Mouse (Mus musculus) 3T3-L1 (cell line): ENCODE data around the gene Kif1c.
A peak's percentile ranks its signal among the peaks of the same experiment; 100 is the strongest.

ENCODE experiments used
- DNase-seq: peaks from one replicate; pipeline ENCODE4 v3.0.0-alpha.2; 2015; ENCODE audit warnings: low read depth, low spot score

Kif1c gene

DNA sequence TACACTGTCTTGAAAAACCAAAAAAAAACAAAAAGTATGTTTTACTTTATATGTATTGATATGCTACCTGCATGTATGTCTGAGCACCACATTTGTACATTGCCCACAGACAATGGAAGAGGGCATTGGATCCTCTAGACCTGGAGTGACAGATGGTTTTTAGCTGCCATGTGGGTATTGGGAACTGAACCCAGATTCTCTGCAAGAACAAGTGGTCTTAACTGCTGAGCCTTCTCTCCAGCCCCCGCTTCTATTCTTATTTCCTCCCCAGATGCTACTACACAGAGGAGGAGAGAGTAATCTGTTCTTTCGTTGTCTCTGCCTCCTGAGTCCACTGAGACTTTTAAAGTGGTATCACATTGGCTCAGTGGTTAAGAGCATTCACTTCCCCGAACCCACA is 6.8 kb upstream of the Kif1c start:
- no peak for DNase-seq

GRCm38 (mm10) chr11:70697376-70697775 is 3.0 kb upstream of the Kif1c start:
- peak; percentile 34 for DNase-seq

DNA sequence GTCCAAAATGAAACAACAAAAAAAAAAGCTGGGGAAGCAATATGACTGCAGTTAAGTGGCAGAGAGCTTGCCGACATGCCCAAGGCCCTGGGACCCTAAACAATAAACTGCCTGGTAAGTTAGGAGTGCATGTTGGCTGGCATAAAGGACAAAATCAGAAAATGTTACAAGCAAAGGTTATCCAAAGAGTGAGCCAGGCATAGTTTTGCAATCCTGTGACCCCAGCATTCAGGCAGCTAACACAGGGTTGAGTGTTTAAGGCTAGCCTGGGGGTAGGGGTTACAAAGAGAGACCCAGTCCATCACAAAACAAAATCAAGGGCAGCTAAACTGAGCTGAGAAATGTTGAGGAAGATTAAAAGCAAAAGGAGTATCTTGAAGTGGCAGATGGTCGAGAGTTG is 1.3 kb upstream of the Kif1c start:
- no peak for DNase-seq

DNA sequence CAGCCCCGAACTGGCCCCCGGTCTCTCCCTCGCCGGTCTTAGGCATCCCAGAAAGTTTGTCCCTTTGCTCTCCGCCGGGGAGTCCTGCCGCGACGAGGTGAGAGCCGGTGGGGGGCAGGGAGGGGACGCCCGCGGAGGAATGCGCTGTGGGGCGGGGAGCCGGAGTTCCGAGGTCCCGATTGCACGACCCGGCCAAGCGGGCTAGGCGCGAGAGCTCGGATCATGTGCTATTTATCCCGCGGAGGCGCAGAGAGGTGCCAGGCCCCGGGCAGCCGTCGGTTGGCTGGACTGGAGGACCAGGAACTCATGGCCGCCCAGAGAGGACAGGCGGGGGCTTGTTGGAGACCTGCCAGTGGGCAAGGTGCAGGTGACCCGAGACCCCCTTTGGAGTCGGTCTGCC is 265 bp downstream of the Kif1c start:
- DNase-seq = peak; percentile 42

DNA sequence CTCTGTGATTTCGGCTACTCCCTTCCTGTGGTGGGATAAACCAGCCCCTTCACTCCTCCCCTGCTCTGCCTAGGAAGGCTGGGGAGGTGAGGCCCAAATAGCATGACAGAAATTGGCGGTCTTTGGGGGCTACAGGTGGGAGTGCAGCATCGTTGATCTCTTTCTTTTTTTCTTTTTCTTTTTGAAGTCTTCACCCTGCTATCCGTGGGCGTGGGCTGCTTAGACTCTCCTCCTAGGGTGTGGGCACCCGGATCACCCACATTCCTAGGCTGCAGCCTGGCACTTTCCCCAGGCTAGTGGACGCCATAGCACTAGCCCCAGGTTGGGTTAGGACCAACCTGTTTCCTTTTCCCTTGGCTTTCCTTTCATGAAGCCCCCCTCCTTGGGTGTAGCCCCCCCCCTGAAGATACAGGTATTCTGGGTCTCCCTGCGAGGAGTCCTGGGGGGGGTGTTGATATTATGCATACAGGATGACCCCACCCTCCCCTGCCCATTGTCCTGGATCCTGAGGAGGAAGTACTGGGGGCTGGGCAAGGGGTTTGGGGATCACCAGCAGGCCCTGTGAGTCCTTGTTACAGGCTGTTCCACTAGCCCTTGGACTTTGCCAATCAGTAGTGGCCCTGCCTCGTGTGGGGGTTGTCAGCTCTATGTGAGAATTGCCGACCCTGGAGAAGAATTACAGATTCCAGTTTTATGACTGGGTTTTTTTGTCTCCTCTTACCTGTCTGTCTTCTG is 1.0 kb downstream of the Kif1c start:
- peak; percentile 23 for DNase-seq

- no peak for DNase-seq
Observed at GRCm38 (mm10) chr11:70701984-70702733, 1.8 kb downstream of the Kif1c start.

DNA sequence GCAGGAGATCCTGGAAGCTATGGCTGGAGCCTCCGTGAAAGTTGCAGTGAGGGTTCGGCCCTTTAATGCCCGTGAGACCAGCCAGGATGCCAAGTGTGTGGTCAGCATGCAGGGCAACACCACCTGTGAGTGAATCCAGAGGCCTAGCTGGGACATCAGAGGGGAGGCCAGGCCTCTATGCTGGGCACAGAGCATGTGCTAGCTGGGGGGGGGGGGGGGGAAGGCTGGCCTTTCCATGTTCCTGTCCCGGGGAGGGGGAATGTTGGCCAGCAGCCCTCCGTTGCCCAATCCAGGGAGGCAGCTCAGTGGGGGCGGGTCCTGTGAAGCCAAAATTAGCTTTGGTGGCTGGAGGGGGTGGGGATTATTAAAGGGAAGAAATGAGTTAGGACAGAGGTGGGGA is 2.4 kb downstream of the Kif1c start:
- DNase-seq = no peak

DNA sequence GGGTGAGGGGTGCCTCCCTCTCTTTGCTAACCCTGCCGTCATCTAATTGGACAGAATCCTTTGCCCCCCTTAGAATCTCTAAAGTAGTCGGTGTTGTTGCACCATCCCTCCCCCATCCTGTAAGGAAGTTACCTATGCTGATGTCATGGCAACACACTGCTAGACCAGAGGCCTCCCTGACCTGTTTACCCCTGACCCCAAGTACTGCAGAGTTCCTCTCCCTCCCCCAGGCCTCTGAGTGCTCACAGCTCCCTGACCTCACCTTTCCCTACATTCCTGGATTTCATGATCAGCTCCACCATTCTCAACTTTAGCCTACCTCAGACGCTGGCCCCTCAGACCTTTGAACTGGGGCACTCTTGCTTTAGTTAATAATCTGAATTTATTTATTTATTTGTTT is 5.8 kb downstream of the Kif1c start:
- no peak for DNase-seq

- DNase-seq = no peak
Observed at GRCm38 (mm10) chr11:70711026-70711425, 10.7 kb downstream of the Kif1c start.

GRCm38 (mm10) chr11:70713222-70713621 is 12.9 kb downstream of the Kif1c start:
- DNase-seq = no peak

GRCm38 (mm10) chr11:70715832-70716231 is 15.5 kb downstream of the Kif1c start:
- DNase-seq = peak; percentile 81

GRCm38 (mm10) chr11:70718481-70718880 is 18.1 kb downstream of the Kif1c start:
- no peak for DNase-seq

GRCm38 (mm10) chr11:70720567-70720966 is 20.2 kb downstream of the Kif1c start:
- DNase-seq = no peak

DNA sequence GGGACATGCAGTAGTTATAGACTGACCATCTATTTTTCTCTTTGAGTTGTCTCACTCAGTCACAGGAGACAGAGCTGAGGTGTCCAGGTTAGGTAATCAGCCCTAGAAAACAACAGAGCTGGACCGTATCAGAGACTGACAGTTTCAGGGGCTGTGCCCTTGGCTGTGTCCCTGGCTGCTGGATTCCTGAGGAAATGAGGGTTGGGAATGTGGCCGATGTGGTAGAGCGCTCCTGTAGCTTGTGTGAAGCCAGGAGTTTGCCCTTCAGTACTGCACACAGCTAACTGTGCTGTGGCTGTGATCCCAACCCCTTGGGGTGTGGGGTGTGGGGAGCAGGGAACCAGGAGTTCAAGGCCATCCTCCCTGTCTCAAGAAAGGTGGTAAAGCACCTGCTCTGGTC is 20.7 kb downstream of the Kif1c start:
- DNase-seq = no peak

- DNase-seq = no peak
Observed at GRCm38 (mm10) chr11:70724706-70725105, 24.4 kb downstream of the Kif1c start.

GRCm38 (mm10) chr11:70726585-70726984 is 26.2 kb downstream of the Kif1c start:
- no peak for DNase-seq

- no peak for DNase-seq
Observed at GRCm38 (mm10) chr11:70727385-70727784, 27.0 kb downstream of the Kif1c start.

- no peak for DNase-seq
Observed at GRCm38 (mm10) chr11:70730427-70731038, 30.2 kb downstream of the Kif1c start.

DNA sequence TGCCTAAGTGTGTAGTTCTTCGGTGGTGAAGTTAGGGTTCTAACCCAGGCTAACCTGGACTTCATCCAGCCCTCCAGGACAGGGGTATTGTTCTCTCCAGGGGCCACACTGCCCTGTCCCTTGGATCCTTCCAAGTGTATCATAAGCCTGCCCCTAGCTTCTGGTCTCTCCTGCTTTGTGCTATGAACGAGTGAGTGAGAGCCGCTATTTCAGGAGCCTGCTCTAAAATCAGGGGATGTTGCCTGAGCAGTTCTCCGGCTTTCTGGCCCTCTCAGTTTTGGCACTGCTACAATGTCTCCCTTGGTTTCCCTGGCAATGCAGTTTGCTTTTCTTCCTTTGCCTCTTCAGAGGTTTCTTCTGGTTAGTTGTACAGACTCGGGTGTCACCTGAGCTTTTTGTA is 30.8 kb downstream of the Kif1c start:
- DNase-seq = no peak

DNA sequence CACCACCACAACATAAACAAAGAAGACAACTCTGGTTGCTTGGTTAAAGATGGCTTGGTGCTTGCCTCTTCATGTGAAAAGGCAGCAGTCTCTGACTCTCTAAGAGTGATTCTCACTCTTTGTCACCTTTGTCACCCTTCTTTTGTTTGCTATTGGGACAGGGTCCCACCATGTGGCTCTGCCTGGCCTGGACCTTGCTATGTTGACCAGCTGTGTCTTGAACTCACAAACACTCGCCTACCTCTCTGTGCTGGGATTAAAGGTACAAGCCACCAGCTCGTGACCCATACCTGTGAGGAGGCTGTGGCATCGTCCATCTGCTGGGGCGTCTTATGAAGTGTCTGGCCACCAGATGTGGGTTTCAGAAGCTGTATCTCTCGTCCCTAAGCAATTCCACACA is 32.9 kb downstream of the Kif1c start:
- no peak for DNase-seq

- no peak for DNase-seq
Observed at GRCm38 (mm10) chr11:70737749-70738148, 37.4 kb downstream of the Kif1c start.

- no peak for DNase-seq
Observed at GRCm38 (mm10) chr11:70741603-70742002, 41.3 kb downstream of the Kif1c start.

GRCm38 (mm10) chr11:70742117-70742516 is 41.8 kb downstream of the Kif1c start:
- no peak for DNase-seq
